Mouse (Mus musculus): ENCODE measurements at regions not wholly inside any gene's neighbourhood (a gene's known extent, or its start where the extent isn't known, plus 50 kb on each side); places are given as distances from the start of the nearest gene placed in this dataset.
A peak's percentile ranks its signal among the peaks of the same experiment; 100 is the strongest.

GRCm38 (mm10) chr15:70704547-70704946 lies 3129.8 kb upstream of the Gm6569 start:
- 0 out of 2 replicates have a peak, but pooled peaks cover 4% of the 10 kb centered on the region for H3K9me3 ChIP-seq (ENCODE audit: low read length)
- no peaks in the 10 kb centered on the region for H3K27me3 ChIP-seq (ENCODE audit: insufficient read depth, low read length)
- WGBS, result 74% methylated on average over 2 of the region's 2 CpGs
- no peak overlapping the region for H3K4me3 ChIP-seq (ENCODE audit: low read depth, low read length)
- no peak overlapping the region for H3K9ac ChIP-seq
- DNase-seq (no peak), ATAC-seq (no peak)
- H3K4me2 ChIP-seq (ENCODE audit: low read depth), result no peak overlapping the region
- H3K36me3 ChIP-seq (ENCODE audit: insufficient read depth), result no peaks in the 10 kb centered on the region
- H3K27ac ChIP-seq (ENCODE audit: low read depth, low read length), result no peak overlapping the region
- no peaks in the 10 kb centered on the region for H3K4me1 ChIP-seq (ENCODE audit: insufficient read depth)
- no peak for TF ChIP-seq CTCF (IDR thresholded peaks at IDR 0.05; ENCODE audit: low read depth)

GRCm38 (mm10) chr15:70713736-70714135 lies 3120.6 kb upstream of the Gm6569 start:
- no peak overlapping the region for H3K9ac ChIP-seq
- no peak overlapping the region for H3K4me2 ChIP-seq (ENCODE audit: low read depth)
- no peak for TF ChIP-seq CTCF (IDR thresholded peaks at IDR 0.05; ENCODE audit: low read depth)
- H3K4me1 ChIP-seq (ENCODE audit: insufficient read depth), result no peaks in the 10 kb centered on the region
- H3K36me3 ChIP-seq (ENCODE audit: insufficient read depth), result no peaks in the 10 kb centered on the region
- ATAC-seq (no peak), DNase-seq (no peak)
- no peak overlapping the region for H3K27ac ChIP-seq (ENCODE audit: low read depth, low read length)
- no peaks in the 10 kb centered on the region for H3K9me3 ChIP-seq (ENCODE audit: low read length)
- no peak overlapping the region for H3K4me3 ChIP-seq (ENCODE audit: low read depth, low read length)
- no peaks in the 10 kb centered on the region for H3K27me3 ChIP-seq (ENCODE audit: insufficient read depth, low read length)

GRCm38 (mm10) chr15:70727361-70727885 lies 3106.9 kb upstream of the Gm6569 start:
- Histone ChIP-seq H3K27me3 (ENCODE audit: insufficient read depth, low read length) (no peaks in the 10 kb centered on the region), H3K36me3 (ENCODE audit: insufficient read depth) (no peaks in the 10 kb centered on the region), H3K4me2 (ENCODE audit: low read depth) (no peak overlapping the region), H3K4me3 (ENCODE audit: low read depth, low read length) (no peak overlapping the region), H3K4me1 (ENCODE audit: insufficient read depth) (no peaks in the 10 kb centered on the region), H3K27ac (ENCODE audit: low read depth, low read length) (no peak overlapping the region), H3K9ac (no peak overlapping the region), H3K9me3 (ENCODE audit: low read length) (no peaks in the 10 kb centered on the region)
- DNase-seq (no peak), ATAC-seq (no peak)
- no peak for TF ChIP-seq CTCF (IDR thresholded peaks at IDR 0.05; ENCODE audit: low read depth)
- 46% methylated on average over 1 of the region's 1 CpGs for WGBS

GRCm38 (mm10) chr15:70727956-70728355 lies 3106.4 kb upstream of the Gm6569 start:
- H3K4me1 ChIP-seq (ENCODE audit: insufficient read depth), result no peaks in the 10 kb centered on the region
- no peak overlapping the region for H3K4me2 ChIP-seq (ENCODE audit: low read depth)
- no peak for TF ChIP-seq CTCF (IDR thresholded peaks at IDR 0.05; ENCODE audit: low read depth)
- no peaks in the 10 kb centered on the region for H3K9me3 ChIP-seq (ENCODE audit: low read length)
- H3K36me3 ChIP-seq (ENCODE audit: insufficient read depth), result no peaks in the 10 kb centered on the region
- ATAC-seq (no peak), DNase-seq (no peak)
- no peak overlapping the region for H3K4me3 ChIP-seq (ENCODE audit: low read depth, low read length)
- H3K27me3 ChIP-seq (ENCODE audit: insufficient read depth, low read length), result no peaks in the 10 kb centered on the region
- WGBS, result 56% methylated on average over 1 of the region's 1 CpGs
- no peak overlapping the region for H3K27ac ChIP-seq (ENCODE audit: low read depth, low read length)
- no peak overlapping the region for H3K9ac ChIP-seq

GRCm38 (mm10) chr15:70744239-70744638 lies 3090.1 kb upstream of the Gm6569 start:
- H3K4me1 ChIP-seq (ENCODE audit: insufficient read depth), result no peaks in the 10 kb centered on the region
- no peak overlapping the region for H3K9ac ChIP-seq
- no peaks in the 10 kb centered on the region for H3K36me3 ChIP-seq (ENCODE audit: insufficient read depth)
- no peaks in the 10 kb centered on the region for H3K9me3 ChIP-seq (ENCODE audit: low read length)
- H3K27me3 ChIP-seq (ENCODE audit: insufficient read depth, low read length), result no peaks in the 10 kb centered on the region
- H3K4me2 ChIP-seq (ENCODE audit: low read depth), result no peak overlapping the region
- ATAC-seq, result no peak
- no peak overlapping the region for H3K4me3 ChIP-seq (ENCODE audit: low read depth, low read length)
- TF ChIP-seq CTCF (IDR thresholded peaks at IDR 0.05; ENCODE audit: low read depth), result peak; percentile 45
- H3K27ac ChIP-seq (ENCODE audit: low read depth, low read length), result no peak overlapping the region
- DNase-seq, result peak; percentile 27

- DNase-seq (peak; percentile 19), ATAC-seq (peak; percentile 42; the same call in 1 of the 2 replicates)
- H3K27me3 ChIP-seq (ENCODE audit: insufficient read depth, low read length), result no peaks in the 10 kb centered on the region
- no peak overlapping the region for H3K9ac ChIP-seq
- 0 out of 2 replicates have a peak, but pooled peaks cover 5% of the 10 kb centered on the region for H3K9me3 ChIP-seq (ENCODE audit: low read length)
- H3K27ac ChIP-seq (ENCODE audit: low read depth, low read length), result no peak overlapping the region
- no peak for TF ChIP-seq CTCF (IDR thresholded peaks at IDR 0.05; ENCODE audit: low read depth)
- H3K4me2 ChIP-seq (ENCODE audit: low read depth), result no peak overlapping the region
- no peaks in the 10 kb centered on the region for H3K36me3 ChIP-seq (ENCODE audit: insufficient read depth)
- no peaks in the 10 kb centered on the region for H3K4me1 ChIP-seq (ENCODE audit: insufficient read depth)
- H3K4me3 ChIP-seq (ENCODE audit: low read depth, low read length), result no peak overlapping the region
- WGBS, result 13% methylated on average over 1 of the region's 1 CpGs
Measured at GRCm38 (mm10) chr15:70764045-70764444, 3070.3 kb upstream of the Gm6569 start.

- 0 out of 2 replicates have a peak, but pooled peaks cover 5% of the 10 kb centered on the region for H3K9me3 ChIP-seq (ENCODE audit: low read length)
Measured at GRCm38 (mm10) chr15:70764513-70764912, 3069.8 kb upstream of the Gm6569 start.

More at GRCm38 (mm10) chr15:70764513-70764912, 3069.8 kb upstream of the Gm6569 start:
- Histone ChIP-seq H3K27me3 (ENCODE audit: insufficient read depth, low read length) (no peaks in the 10 kb centered on the region), H3K36me3 (ENCODE audit: insufficient read depth) (no peaks in the 10 kb centered on the region), H3K4me3 (ENCODE audit: low read depth, low read length) (no peak overlapping the region), H3K4me2 (ENCODE audit: low read depth) (no peak overlapping the region), H3K4me1 (ENCODE audit: insufficient read depth) (no peaks in the 10 kb centered on the region), H3K27ac (ENCODE audit: low read depth, low read length) (no peak overlapping the region), H3K9ac (no peak overlapping the region)
- 65% methylated on average over 1 of the region's 1 CpGs for WGBS
- ATAC-seq, result no peak; the same call in 1 of the 2 replicates
- no peak for DNase-seq
- no peak for TF ChIP-seq CTCF (IDR thresholded peaks at IDR 0.05; ENCODE audit: low read depth)
